Mouse (Mus musculus): ENCODE data around the gene Hspa1l.

DNA sequence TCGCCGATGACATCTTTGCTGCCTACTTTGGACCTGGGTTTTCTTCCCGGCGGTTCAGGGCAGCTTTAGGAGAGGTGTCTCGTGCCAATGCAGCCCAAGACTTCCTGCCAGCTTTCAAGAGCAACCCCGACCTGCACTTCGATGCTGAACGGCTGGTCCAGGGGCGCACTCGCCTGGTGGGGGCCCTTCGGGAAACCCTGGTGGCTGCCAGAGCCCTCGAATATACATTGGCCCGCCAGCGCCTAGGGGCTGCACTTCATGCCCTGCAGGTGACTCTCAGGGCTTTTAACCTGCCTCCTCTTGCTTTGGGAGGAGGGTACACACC, 45.2 kb downstream of the Hspa1l start:
- TF ChIP-seq TCF12 (IDR thresholded peaks at IDR 0.05; ENCODE audit: low read depth, low read length) (no peak), CTCF (IDR thresholded peaks at IDR 0.05 in 2 of 3, conservative IDR thresholded peaks at IDR 0.05 in 1 of 3; ENCODE audit: control insufficient read depth in 1 of 3, insufficient read depth in 1 of 3, low read depth in 2 of 3, low read length in 3 of 3, poor library complexity in 1 of 3, severe bottlenecking in 1 of 3) (no peak), ZNF384 (IDR thresholded peaks at IDR 0.05; ENCODE audit: low read depth, low read length) (no peak), TBP (IDR thresholded peaks at IDR 0.05; ENCODE audit: low read depth, low read length) (no peak), POLR2A (IDR thresholded peaks at IDR 0.05; ENCODE audit: control insufficient read depth in 1 of 2, insufficient read depth in 1 of 2, low read depth in 1 of 2, low read length in 2 of 2, poor library complexity in 1 of 2) (no peak), EP300 (IDR thresholded peaks at IDR 0.05; ENCODE audit: low read depth in 1 of 2, low read length in 2 of 2) (no peak), KAT2A (conservative IDR thresholded peaks at IDR 0.05; ENCODE audit: low read depth, low read length) (no peak), JUND (IDR thresholded peaks at IDR 0.05; ENCODE audit: low read depth, low read length) (no peak), GABPA (IDR thresholded peaks at IDR 0.05; ENCODE audit: low read depth, low read length) (no peak), GATA1 (IDR thresholded peaks at IDR 0.05; ENCODE audit: low read depth, low read length) (no peak)

All from MEL (cell line).